Mouse (Mus musculus): ENCODE measurements at regions not wholly inside any gene's neighbourhood (a gene's known extent, or its start where the extent isn't known, plus 50 kb on each side); places are given as distances from the start of the nearest gene placed in this dataset.

DNA sequence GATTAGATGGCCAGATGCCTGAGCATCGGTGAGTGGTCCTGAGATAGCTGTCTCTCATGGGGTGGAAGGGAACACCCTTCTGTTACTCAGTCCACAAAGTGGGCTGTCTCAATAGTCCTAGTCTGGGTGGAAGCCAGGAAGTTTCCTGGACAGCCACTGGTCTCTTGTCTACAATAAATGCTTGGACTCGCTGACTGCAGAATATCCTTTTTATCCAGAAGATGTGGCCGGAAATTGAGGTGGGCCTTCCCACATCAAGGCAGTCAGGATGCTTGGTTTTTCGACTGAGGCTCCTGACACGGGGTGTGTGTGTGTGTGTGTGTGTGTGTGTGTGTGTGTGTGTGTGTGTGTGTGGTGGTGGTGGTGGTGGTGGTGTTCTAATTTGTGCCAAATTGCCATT, 91.0 kb downstream of the Cpn2 start:
- Histone ChIP-seq H3K4me3 (ENCODE audit: insufficient read depth, low read depth, low read length) (no peak overlapping the region), H3K4me1 (ENCODE audit: control insufficient read depth, insufficient read depth, insufficient read length, low read length) (peaks cover 24% of the 10 kb centered on the region), H3K27ac (replicated peaks; ENCODE audit: low read depth, low read length) (no peak overlapping the region)

DNA sequence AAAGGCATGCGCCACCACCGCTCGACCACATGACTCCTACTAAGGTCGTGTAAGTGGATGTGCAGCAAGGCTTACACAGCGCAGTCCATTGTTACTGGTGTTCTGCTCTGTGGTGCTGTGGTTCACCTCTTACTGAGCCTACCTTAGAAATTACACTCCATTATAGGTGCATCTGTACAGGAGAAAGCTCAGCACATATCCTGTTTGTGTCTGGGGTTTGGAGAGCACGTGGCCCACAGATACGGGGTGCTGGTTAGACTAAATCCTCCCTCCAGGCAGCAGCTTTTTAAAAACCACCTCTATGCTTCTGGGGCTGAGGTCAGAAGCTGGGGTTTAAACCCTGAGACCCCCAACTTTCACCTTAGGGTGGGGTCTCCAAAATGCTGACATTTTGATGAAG, 89.5 kb downstream of the Cpn2 start:
- H3K4me3 ChIP-seq (ENCODE audit: insufficient read depth, low read depth, low read length) = no peak overlapping the region
- no peak overlapping the region for H3K27ac ChIP-seq (replicated peaks; ENCODE audit: low read depth, low read length)
- H3K4me1 ChIP-seq (ENCODE audit: control insufficient read depth, insufficient read depth, insufficient read length, low read length) = peaks cover 15% of the 10 kb centered on the region

DNA sequence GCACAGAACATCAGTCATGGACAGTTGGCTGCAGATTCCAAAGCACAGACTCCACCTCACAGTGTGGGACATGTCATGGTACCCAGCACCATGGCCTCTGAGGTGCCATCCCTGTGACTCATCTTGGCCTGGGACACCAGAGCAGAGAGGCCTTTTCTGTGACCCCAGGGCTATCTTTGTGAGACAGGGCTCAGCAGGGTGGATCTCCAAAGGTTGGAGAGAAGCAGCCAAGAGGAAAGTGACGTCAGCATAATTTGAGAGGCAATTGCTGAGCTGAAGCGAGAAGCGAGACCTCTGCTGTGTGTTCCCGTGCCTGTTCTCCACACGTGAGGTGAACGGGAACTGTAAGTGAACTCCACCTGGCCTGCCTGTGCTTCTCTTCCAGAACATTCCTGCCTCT, 88.7 kb downstream of the Cpn2 start:
- H3K4me1 ChIP-seq (ENCODE audit: control insufficient read depth, insufficient read depth, insufficient read length, low read length) = peaks cover 13% of the 10 kb centered on the region
- H3K27ac ChIP-seq (replicated peaks; ENCODE audit: low read depth, low read length) = no peak overlapping the region
- no peak overlapping the region for H3K4me3 ChIP-seq (ENCODE audit: insufficient read depth, low read depth, low read length)

DNA sequence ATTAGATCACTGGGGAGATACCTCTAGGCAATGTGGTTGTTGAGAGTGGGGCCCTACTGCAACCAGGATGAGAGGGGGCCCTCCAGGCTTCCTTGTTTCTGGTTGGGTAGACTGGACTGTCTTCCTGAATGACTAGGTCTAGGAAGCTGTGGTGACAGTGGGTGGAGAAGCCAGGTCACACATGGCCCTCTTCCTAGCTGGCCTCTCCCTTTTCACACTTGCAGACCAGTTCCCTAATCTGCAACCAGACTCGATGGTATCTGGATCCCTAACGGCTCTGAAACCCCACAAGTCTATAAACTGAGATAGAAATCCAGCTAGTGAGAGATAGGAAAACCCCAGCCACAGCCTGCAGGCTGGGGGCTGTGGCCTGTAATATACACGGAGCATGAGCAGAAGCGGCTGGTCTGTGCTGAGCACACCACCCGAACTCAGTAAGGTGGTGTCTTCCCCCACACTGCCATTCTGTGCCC, 87.8 kb downstream of the Cpn2 start:
- Histone ChIP-seq H3K4me3 (ENCODE audit: insufficient read depth, low read depth, low read length) (no peak overlapping the region), H3K4me1 (ENCODE audit: control insufficient read depth, insufficient read depth, insufficient read length, low read length) (peaks cover 19% of the 10 kb centered on the region), H3K27ac (replicated peaks; ENCODE audit: low read depth, low read length) (no peak overlapping the region)

DNA sequence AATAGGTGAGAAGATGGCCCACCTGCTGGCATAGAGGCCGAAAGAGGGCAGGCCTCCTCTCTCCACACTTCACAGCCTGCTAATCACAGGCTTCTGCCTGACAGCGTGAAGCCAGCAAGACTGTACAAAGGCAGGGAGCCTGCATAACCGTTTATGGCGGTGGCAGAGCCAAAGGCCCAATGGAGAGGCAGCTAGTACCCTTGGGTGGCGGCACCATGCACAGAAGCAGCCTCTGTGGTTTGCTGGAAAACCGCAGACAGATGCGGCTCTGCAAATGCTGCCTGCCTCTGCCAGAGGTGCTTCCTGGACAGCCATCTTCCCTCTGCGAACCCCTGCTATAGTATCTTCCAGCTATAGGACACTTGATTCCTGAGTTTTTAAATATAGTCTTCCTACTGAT, 86.2 kb downstream of the Cpn2 start:
- Histone ChIP-seq H3K27ac (replicated peaks; ENCODE audit: low read depth, low read length) (no peak overlapping the region), H3K4me1 (ENCODE audit: control insufficient read depth, insufficient read depth, insufficient read length, low read length) (peaks cover 25% of the 10 kb centered on the region), H3K4me3 (ENCODE audit: insufficient read depth, low read depth, low read length) (no peak overlapping the region)

DNA sequence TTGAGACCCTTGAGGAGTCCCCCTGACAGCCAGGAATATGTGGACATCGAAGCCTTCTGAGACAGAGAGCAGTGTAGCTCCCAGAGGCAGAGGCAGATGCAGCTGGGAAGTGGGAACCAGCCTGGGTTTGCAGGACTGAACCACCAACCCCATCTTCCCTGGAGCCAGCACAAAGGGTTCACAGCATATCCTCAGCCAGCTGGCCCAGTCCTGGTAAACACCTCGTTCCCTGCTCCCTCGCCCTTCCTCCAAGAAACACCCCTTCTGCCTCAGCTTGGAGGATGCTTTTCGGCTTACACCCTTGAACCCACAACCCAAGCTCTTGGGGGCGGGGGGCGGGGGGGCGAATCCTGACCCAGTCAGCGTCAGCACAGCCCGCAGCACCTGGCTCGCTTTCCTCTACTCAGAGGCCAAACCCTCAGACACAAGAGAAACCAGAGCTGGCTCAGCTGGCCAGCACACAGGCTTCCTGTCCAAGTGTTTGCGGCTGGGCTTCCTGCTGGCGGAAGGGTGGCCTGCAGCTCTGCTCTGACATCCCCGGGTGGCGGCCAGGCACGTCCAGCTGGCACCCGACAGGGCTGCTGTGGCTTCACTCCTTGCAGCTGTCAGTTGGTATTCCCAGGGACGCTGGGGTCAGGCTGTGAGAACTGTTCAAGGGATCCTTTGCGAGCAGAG, 82.6 kb downstream of the Cpn2 start:
- peaks cover 40% of the 10 kb centered on the region for H3K4me1 ChIP-seq (ENCODE audit: control insufficient read depth, insufficient read depth, insufficient read length, low read length)
- peak overlapping the region; percentile 24; the same call in 1 of the 2 replicates for H3K4me3 ChIP-seq (ENCODE audit: insufficient read depth, low read depth, low read length)
- peak overlapping the region; percentile 98 for H3K27ac ChIP-seq (replicated peaks; ENCODE audit: low read depth, low read length)

DNA sequence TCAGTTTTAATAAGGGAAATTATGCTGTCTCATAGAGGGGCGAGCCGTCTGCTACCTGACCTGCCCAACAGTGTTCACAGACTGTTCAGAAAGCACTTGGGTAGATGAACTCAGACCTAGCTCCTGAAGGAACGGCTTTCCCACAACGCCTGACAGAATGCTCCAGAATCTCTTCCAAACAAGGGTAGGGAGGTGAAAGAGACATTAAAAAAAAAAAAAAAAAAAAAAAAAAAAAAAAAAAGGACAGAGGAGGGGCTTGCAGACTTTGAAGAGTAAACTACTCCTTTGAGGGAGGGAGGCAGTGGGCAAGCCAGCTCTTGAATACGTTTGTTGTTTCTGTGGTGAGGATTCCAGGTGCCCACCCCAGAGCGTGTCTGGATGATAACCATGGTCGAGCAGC, 81.6 kb downstream of the Cpn2 start:
- Histone ChIP-seq H3K4me1 (ENCODE audit: control insufficient read depth, insufficient read depth, insufficient read length, low read length) (peaks cover 37% of the 10 kb centered on the region), H3K4me3 (ENCODE audit: insufficient read depth, low read depth, low read length) (peak overlapping the region; percentile 5), H3K27ac (replicated peaks; ENCODE audit: low read depth, low read length) (peak overlapping the region; percentile 98)

DNA sequence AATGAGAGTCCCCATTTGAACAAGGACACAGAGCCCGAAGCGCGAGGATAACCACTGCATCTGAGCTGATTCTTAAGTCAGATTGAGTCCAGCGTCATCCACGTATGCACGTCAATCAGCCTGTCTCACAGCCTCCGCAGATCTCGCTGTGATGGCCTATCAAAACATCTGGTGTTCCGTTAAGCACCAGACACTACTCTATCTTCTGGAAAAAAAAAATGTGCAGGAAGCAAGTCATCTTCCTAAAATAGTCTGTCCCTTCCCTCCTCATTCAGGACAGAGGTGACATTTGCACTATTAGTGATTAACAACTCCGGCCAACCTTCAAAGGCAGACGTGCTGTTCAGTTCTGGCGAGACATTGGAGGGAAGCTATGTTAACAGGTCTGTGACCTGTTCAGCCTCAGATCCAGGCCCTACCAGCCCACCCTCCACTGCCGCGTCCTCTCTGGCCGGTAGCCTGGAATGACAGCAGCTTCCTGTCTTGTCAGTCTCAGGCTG, 81.0 kb downstream of the Cpn2 start:
- Histone ChIP-seq H3K4me1 (ENCODE audit: control insufficient read depth, insufficient read depth, insufficient read length, low read length) (peaks cover 33% of the 10 kb centered on the region), H3K4me3 (ENCODE audit: insufficient read depth, low read depth, low read length) (peak overlapping the region; percentile 6), H3K27ac (replicated peaks; ENCODE audit: low read depth, low read length) (peak overlapping the region; percentile 98)

DNA sequence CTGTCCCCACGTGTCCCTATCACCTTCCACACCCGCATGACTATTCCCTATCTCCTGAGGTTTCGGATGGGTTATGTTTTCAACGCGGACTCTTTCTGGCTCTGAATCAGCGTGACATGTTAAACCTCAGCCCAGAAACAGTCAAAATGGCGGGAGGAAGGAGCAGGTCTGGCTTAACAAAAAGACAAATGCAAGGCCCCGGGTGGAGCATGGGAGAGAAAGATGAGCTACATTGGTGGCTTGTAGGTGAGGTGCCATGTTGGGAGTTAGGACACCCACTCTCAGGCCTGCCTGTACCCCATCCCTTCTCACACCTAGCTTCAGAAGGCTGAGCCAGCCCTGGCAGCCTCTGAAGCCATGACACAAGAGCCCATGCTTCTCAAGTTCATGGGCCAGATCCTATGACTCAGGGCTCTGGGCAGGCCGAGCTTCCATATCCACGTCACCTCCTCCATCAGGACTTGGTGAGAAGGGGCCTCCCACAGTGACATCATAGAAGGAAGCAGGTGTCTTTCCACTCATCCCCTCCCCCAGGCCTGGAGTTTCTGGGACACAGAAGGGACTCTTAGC, 80.5 kb downstream of the Cpn2 start:
- H3K4me1 ChIP-seq (ENCODE audit: control insufficient read depth, insufficient read depth, insufficient read length, low read length) = peaks cover 33% of the 10 kb centered on the region
- H3K4me3 ChIP-seq (ENCODE audit: insufficient read depth, low read depth, low read length) = peak overlapping the region; percentile 6
- H3K27ac ChIP-seq (replicated peaks; ENCODE audit: low read depth, low read length) = peak overlapping the region; percentile 98

DNA sequence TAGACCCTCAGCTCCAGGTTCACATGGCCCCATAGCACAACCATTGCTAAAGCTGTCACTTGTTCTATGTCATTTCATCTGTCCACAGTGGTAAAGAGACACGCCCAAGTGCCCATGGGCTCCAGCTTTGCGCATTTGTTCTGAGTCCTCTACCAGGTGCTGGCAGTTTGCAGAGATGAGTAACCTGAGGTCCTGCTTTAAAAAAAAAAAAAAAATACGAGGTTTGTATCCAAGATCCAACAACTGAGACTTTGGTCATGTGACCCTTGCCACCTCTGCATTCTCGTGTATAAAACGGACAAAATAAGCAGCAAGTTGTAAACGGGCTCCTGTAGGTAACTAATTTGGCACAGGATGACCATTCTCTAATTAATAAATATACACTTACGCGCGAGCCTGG, 79.9 kb downstream of the Cpn2 start:
- H3K4me3 ChIP-seq (ENCODE audit: insufficient read depth, low read depth, low read length) = peak overlapping the region; percentile 55
- H3K4me1 ChIP-seq (ENCODE audit: control insufficient read depth, insufficient read depth, insufficient read length, low read length) = peaks cover 33% of the 10 kb centered on the region

DNA sequence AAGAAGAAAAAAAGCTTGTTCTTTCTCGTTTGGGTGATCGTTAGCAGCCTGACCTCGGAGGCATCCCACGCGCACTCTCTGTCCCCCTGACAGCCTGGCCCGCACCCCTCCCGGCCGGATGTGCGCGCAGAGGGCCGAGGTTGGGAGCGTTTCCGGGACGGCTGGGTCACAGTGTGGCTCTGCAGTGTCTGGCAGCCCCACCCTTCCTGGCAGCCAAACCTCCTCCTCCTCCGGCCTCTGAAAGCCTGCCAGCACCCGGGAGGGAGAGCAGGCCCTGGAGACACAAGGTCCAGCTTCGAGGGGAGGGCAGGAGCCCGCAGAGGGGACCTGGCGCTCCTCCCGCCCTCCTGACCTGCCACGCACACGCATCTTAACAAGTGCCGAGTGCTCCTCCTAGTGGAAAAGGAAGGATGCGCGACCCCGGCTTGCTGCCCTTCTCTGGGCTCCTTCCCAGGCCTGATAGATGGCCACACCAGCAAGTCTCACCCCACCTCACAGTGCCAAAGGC, 79.3 kb downstream of the Cpn2 start:
- peak overlapping the region; percentile 97 for H3K27ac ChIP-seq (replicated peaks; ENCODE audit: low read depth, low read length)
- peaks cover 33% of the 10 kb centered on the region for H3K4me1 ChIP-seq (ENCODE audit: control insufficient read depth, insufficient read depth, insufficient read length, low read length)
- peak overlapping the region; percentile 55 for H3K4me3 ChIP-seq (ENCODE audit: insufficient read depth, low read depth, low read length)

More for the DNA sequence above, 79.9 kb downstream of the Cpn2 start:
- peak overlapping the region; percentile 97 for H3K27ac ChIP-seq (replicated peaks; ENCODE audit: low read depth, low read length)

DNA sequence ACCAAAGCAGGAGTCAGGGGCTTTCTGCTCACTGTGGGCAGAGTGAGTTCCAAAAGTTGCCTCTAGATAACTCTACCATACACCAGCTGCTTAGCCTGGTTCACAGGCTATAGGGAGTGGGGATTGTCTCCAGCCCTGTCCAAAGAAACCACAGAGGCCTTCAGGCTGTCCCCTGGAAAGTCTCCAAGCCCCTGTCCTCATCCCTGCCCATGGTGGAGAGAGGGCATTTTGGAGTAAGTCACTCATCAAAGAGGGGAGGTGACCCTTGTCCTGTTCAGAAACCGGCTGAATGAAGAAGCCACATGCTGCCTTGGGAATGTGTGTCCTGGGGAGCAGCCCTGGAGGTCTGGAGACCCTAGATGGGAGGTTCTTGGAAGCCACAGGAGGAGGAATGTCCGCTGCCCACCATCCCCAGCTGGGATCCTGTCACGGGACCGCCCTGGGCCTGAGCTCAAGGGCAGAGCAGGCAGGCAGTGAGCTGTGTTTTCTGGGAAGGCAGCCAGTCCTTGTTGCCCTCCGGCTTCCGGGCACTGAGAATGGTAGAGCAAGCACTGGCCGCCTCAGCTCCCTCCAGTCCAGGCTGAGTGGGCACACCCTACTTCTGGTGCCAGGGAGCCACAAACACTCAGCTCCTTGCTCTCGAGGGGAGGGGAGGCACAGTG, 78.4 kb downstream of the Cpn2 start:
- peaks cover 33% of the 10 kb centered on the region for H3K4me1 ChIP-seq (ENCODE audit: control insufficient read depth, insufficient read depth, insufficient read length, low read length)
- peak overlapping the region; percentile 97 for H3K27ac ChIP-seq (replicated peaks; ENCODE audit: low read depth, low read length)
- no peak overlapping the region for H3K4me3 ChIP-seq (ENCODE audit: insufficient read depth, low read depth, low read length)

DNA sequence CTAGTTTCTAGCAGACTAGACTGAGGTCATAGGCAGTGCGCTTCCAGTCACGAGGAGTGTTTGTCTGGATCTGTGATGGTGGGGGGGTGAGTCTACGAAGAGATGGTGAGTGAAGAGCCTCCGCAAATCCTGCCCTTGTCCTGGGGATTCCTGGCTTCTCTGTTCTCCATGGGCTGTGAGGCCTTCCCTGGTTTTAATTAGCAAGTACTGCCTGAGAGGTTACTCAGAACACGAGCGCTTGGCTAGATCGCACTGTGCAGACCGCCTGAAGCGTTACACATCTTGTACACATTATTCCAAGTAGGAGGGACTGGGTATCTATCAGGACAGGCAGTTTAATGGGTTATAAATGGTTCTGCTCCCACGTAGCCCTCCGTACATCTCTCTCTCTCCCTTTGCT, 76.9 kb downstream of the Cpn2 start:
- no peak overlapping the region for H3K4me3 ChIP-seq (ENCODE audit: insufficient read depth, low read depth, low read length)
- H3K27ac ChIP-seq (replicated peaks; ENCODE audit: low read depth, low read length) = no peak overlapping the region
- H3K4me1 ChIP-seq (ENCODE audit: control insufficient read depth, insufficient read depth, insufficient read length, low read length) = peaks cover 23% of the 10 kb centered on the region

DNA sequence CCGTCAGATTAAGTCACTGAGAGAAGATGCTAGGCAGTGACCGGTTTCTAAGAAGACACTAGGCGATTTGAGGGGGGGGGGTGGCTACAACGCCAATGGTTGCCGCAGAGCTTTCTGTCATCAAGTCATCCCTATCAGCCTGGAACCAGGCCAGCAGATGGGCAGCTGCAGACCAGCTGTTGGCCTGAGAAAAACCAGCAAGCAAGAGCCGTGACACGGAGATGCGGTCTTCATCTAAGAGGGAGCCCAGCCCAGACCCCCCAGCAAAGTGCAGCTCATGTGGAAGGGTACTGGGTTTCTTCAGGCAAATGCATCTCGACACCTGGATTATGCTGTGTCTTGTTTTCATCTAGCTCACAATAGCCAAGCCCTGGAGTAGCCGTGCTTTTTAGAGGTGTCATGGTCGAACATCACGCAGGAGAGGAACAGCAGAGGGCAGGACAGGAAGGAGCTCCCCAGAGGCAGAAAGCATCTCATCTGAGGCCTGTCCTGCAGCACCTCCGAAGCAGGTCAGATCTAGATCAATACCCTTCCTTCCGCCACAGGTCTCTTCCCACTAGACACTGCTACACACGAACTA, 76.3 kb downstream of the Cpn2 start:
- H3K4me1 ChIP-seq (ENCODE audit: control insufficient read depth, insufficient read depth, insufficient read length, low read length) = peaks cover 21% of the 10 kb centered on the region

More for the DNA sequence above, 76.3 kb downstream of the Cpn2 start:
- Histone ChIP-seq H3K4me3 (ENCODE audit: insufficient read depth, low read depth, low read length) (no peak overlapping the region), H3K27ac (replicated peaks; ENCODE audit: low read depth, low read length) (no peak overlapping the region)

Measured in brown adipose tissue, adult 24 weeks (tissue).